Mouse (Mus musculus) liver, adult 2 months (tissue): ENCODE data around the gene 4930550C14Rik.

Experiments
- CTCF ChIP-seq: fragments of 200-500 bp; IDR thresholded peaks from 2 replicates; pipeline ENCODE4 v1.5.1; 2011; ENCODE audit warnings: low read depth, low read length, control low read depth
- POLR2A ChIP-seq: fragments of 200-500 bp; IDR thresholded peaks from 2 replicates; pipeline ENCODE4 v1.6.1; 2011; ENCODE audit warnings: low read length, control low read depth; ENCODE audit not compliant: insufficient read depth; ENCODE audit errors: extremely low read depth

DNA sequence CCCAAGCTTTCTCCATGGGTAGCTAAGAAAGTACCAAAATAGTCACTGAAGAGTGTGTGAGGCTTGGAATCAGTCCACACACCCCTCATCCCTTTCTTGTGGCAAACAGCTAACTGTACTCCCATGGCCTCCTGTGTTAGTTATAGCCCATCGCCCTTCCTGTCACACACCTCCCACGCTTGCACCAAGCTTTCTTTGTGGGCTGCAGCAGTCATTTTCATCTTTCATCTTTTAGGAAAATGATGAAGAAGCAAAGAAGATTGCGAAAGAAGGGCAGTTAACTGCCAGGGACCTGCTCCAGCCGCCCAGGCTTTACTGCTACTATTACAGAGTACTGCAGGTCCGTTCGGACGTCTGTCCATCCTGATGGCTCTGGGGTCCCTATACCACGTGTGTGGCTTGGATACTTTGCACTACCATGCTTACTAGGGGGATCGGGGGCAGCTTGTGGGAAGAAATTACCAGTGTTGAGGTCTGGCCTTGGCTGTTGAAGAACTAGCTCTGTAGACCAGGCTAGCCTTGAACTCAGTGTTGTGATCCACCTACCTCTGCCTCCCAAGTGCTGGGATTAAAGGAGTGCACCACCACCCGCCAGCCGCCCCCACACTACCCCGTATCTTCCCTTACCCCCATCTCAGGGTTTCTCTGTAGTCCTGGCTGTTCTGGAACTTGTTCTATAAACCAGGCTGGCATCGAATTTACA lies 4.3 kb upstream of the 4930550C14Rik start:
- TF ChIP-seq CTCF (no peak), POLR2A (no peak)
